Mouse (Mus musculus) hindbrain, postnatal 0 days (tissue): Measurements from ENCODE around the gene Rab3a. TPM values are rescaled to one million over a fixed set of nuclear protein-coding genes. Genes with fewer than 3 reads are reported as not detected.

ENCODE experiments used
- ATAC-seq: fragments of 200-750 bp; cut with Nextera tagmentation; 2 replicates; pipeline ENCODE4 v1.8.0; 2017; ENCODE audit warnings: mild to moderate bottlenecking, moderate TSS enrichment, moderate library complexity
- DNase-seq: peaks from one replicate; pipeline ENCODE4 v3.0.0-alpha.2; 2015; ENCODE audit warnings: low spot score
- H3K27ac ChIP-seq: fragments of 300-500 bp; sonication (generic); 2 replicates; pipeline ENCODE4 v1.5.1; 2014; ENCODE audit warnings: mild to moderate bottlenecking
- H3K27me3 ChIP-seq: fragments of 300-500 bp; sonication (generic); 2 replicates; pipeline ENCODE4 v1.6.1; 2014; ENCODE audit warnings: low read length, mixed read lengths; ENCODE audit not compliant: insufficient read depth
- H3K36me3 ChIP-seq: fragments of 300-500 bp; sonication (generic); 2 replicates; pipeline ENCODE4 v1.6.1; 2014; ENCODE audit warnings: low read length, mixed read lengths; ENCODE audit not compliant: insufficient read depth
- H3K4me1 ChIP-seq: fragments of 300-500 bp; sonication (generic); 2 replicates; pipeline ENCODE4 v1.6.1; 2014; ENCODE audit warnings: antibody characterized with exemption, low read length, mixed read lengths; ENCODE audit not compliant: insufficient read depth
- H3K4me2 ChIP-seq: fragments of 300-500 bp; sonication (generic); 2 replicates; pipeline ENCODE4 v1.6.1; 2014; ENCODE audit warnings: low read depth, mild to moderate bottlenecking, low read length, moderate library complexity, mixed read lengths
- H3K4me3 ChIP-seq: fragments of 300-500 bp; sonication (generic); 2 replicates; pipeline ENCODE4 v1.5.1; 2014; ENCODE audit warnings: low read length
- H3K9ac ChIP-seq: fragments of 300-500 bp; sonication (generic); replicated peaks from 2 replicates; pipeline ENCODE4 v1.6.1; 2014; ENCODE audit warnings: mild to moderate bottlenecking, low read length, moderate library complexity, mixed read lengths
- H3K9me3 ChIP-seq: fragments of 300-500 bp; sonication (generic); 2 replicates; pipeline ENCODE4 v1.6.1; 2016; ENCODE audit warnings: low read length, mixed read lengths
- CTCF ChIP-seq: IDR thresholded peaks from 2 replicates; pipeline ENCODE4 v1.5.1; 2016; ENCODE audit warnings: antibody characterized with exemption, control low read depth, low read depth
- WGBS: fragments of 180-500 bp; shearing (Covaris S2); extraction: QIAGEN DNeasy Blood & Tissue Kit; methylation state at CpG from one replicate; pipeline ENCODE4 v1.1.7; 2014; 5-methylcytosine and 5-hydroxymethylcytosine counted together
- polyA plus RNA-seq: library from polyadenylated mRNA; unstranded; fragments of >200 nt; fragmentation: Nextera tagmentation; extraction: Ambion mirVana; gene quantifications from 2 replicates; pipeline ENCODE4 v1.2.1, GENCODE M21; 2015
- total RNA-seq: library from RNA; depleted of rRNA; stranded (reverse); fragments of >200 nt; gene quantifications from 2 replicates; pipeline ENCODE4 v1.2.3, GENCODE M21; 2014

The Rab3a gene
- total and polyA plus RNA-seq, 2 experiments from 2014 or later = 693 to 724 TPM

- no peak overlapping the region for H3K27ac ChIP-seq
- H3K9ac ChIP-seq = no peak overlapping the region
- no peak overlapping the region for H3K4me2 ChIP-seq
- H3K4me3 ChIP-seq = no peak overlapping the region
- no peaks in the 10 kb centered on the region for H3K27me3 ChIP-seq
- peaks cover 15% of the 10 kb centered on the region for H3K4me1 ChIP-seq
- H3K9me3 ChIP-seq = no peaks in the 10 kb centered on the region
- TF ChIP-seq CTCF = no peak
- peaks cover 41% of the 10 kb centered on the region for H3K36me3 ChIP-seq
- no peak for DNase-seq
- no peak; the same call in 1 of the 2 replicates for ATAC-seq
- 88% methylated on average over 16 of the region's 16 CpGs for WGBS
Observed at GRCm38 (mm10) chr8:70768956-70769355, 14.5 kb downstream of the Rab3a start.

GRCm38 (mm10) chr8:70769359-70769758, 14.9 kb downstream of the Rab3a start:
- Histone ChIP-seq H3K4me3 (no peak overlapping the region), H3K9me3 (no peaks in the 10 kb centered on the region), H3K4me2 (no peak overlapping the region), H3K27me3 (no peaks in the 10 kb centered on the region), H3K36me3 (peaks cover 41% of the 10 kb centered on the region), H3K27ac (peak overlapping the region; percentile 16; the same call in 1 of the 2 replicates), H3K9ac (peak overlapping the region; percentile 24; the same call in 1 of the 2 replicates), H3K4me1 (peaks cover 18% of the 10 kb centered on the region)
- DNase-seq (peak; percentile 98), ATAC-seq (peak; percentile 79)
- peak; percentile 100 for TF ChIP-seq CTCF
- 6% methylated on average over 26 of the region's 26 CpGs for WGBS

- no peak for ATAC-seq
- H3K9ac ChIP-seq = peak overlapping the region; percentile 24; the same call in 1 of the 2 replicates
- H3K4me2 ChIP-seq = no peak overlapping the region
- 79% methylated on average over 12 of the region's 12 CpGs for WGBS
- H3K4me3 ChIP-seq = no peak overlapping the region
- TF ChIP-seq CTCF = no peak
- no peaks in the 10 kb centered on the region for H3K9me3 ChIP-seq
- no peaks in the 10 kb centered on the region for H3K27me3 ChIP-seq
- no peak for DNase-seq
- H3K4me1 ChIP-seq = peaks cover 20% of the 10 kb centered on the region
- H3K36me3 ChIP-seq = peaks cover 41% of the 10 kb centered on the region
- H3K27ac ChIP-seq = peak overlapping the region; percentile 16; the same call in 1 of the 2 replicates
Observed at GRCm38 (mm10) chr8:70769858-70770257, 15.4 kb downstream of the Rab3a start.

GRCm38 (mm10) chr8:70770748-70771147, 16.3 kb downstream of the Rab3a start:
- no peak overlapping the region for H3K4me2 ChIP-seq
- no peak for ATAC-seq
- no peak for DNase-seq
- peaks cover 29% of the 10 kb centered on the region for H3K4me1 ChIP-seq
- WGBS = 94% methylated on average over 13 of the region's 13 CpGs
- no peak overlapping the region for H3K4me3 ChIP-seq
- H3K9ac ChIP-seq = no peak overlapping the region
- no peak overlapping the region for H3K27ac ChIP-seq
- H3K36me3 ChIP-seq = peaks cover 41% of the 10 kb centered on the region
- no peak for TF ChIP-seq CTCF
- no peaks in the 10 kb centered on the region for H3K27me3 ChIP-seq
- H3K9me3 ChIP-seq = no peaks in the 10 kb centered on the region

GRCm38 (mm10) chr8:70771217-70771616, 16.7 kb downstream of the Rab3a start:
- Histone ChIP-seq H3K27me3 (no peaks in the 10 kb centered on the region), H3K4me3 (no peak overlapping the region), H3K9me3 (no peaks in the 10 kb centered on the region), H3K27ac (no peak overlapping the region), H3K36me3 (peaks cover 41% of the 10 kb centered on the region), H3K9ac (no peak overlapping the region), H3K4me1 (peaks cover 28% of the 10 kb centered on the region), H3K4me2 (no peak overlapping the region)
- DNase-seq (no peak), ATAC-seq (no peak)
- no peak for TF ChIP-seq CTCF
- 86% methylated on average over 7 of the region's 7 CpGs for WGBS

GRCm38 (mm10) chr8:70772075-70772474, 17.6 kb downstream of the Rab3a start:
- H3K27ac ChIP-seq = no peak overlapping the region
- no peaks in the 10 kb centered on the region for H3K27me3 ChIP-seq
- ATAC-seq (no peak), DNase-seq (no peak)
- no peak overlapping the region for H3K4me2 ChIP-seq
- H3K9ac ChIP-seq = no peak overlapping the region
- H3K4me3 ChIP-seq = no peak overlapping the region
- 94% methylated on average over 13 of the region's 13 CpGs for WGBS
- no peaks in the 10 kb centered on the region for H3K9me3 ChIP-seq
- peaks cover 41% of the 10 kb centered on the region for H3K36me3 ChIP-seq
- TF ChIP-seq CTCF = no peak
- H3K4me1 ChIP-seq = peaks cover 21% of the 10 kb centered on the region

- WGBS = 90% methylated on average over 9 of the region's 9 CpGs
- 0 out of 2 replicates have a peak overlapping the region, but pooled peaks have one; percentile 64 for H3K27ac ChIP-seq
- ATAC-seq (no peak), DNase-seq (no peak)
- H3K4me3 ChIP-seq = no peak overlapping the region
- no peak overlapping the region for H3K4me2 ChIP-seq
- H3K36me3 ChIP-seq = peaks cover 41% of the 10 kb centered on the region
- no peak overlapping the region for H3K9ac ChIP-seq
- H3K9me3 ChIP-seq = no peaks in the 10 kb centered on the region
- no peaks in the 10 kb centered on the region for H3K27me3 ChIP-seq
- TF ChIP-seq CTCF = no peak
- peaks cover 26% of the 10 kb centered on the region for H3K4me1 ChIP-seq
Observed at GRCm38 (mm10) chr8:70772890-70773289, 18.4 kb downstream of the Rab3a start.
